ENCODE assay signal across 8 mouse cellular contexts in the genomic region with DNA sequence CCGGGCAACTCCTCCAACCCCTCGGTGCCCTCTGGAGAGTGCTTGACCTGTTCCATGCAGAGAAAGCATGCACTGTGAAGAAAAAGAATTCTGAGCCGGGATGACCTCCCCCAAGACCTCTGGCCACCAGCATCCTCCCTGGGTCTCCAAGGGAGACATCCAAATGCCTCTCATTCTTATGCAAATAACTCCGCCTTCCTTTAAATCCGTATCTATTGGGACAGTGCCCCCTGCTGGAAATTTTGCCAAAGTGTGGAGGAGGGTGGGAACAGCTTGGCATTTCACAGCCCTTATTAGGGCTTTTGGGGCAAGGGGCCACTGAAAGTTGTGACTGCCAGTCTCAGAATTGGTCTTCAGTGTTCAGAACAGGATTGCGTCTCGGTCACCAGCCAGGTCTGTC. TPM values are rescaled to one million over a fixed set of nuclear protein-coding genes. Genes with fewer than 3 reads are reported as not detected.
DNase-seq lines count a peak whose midpoint lies in the region; ATAC-seq and TF ChIP-seq lines count a peak whose summit lies in the region.

No protein-coding gene starts in this region.

- peaks cover 8% of the 10 kb centered on the region for H3K27me3 ChIP-seq in midbrain, embryonic 12.5 days
- H3K27me3 ChIP-seq in midbrain, embryonic 15.5 days (replicated peaks): no peaks in the 10 kb centered on the region
- no peaks in the 10 kb centered on the region for H3K27me3 ChIP-seq in forebrain, postnatal 0 days (ENCODE audit: insufficient read depth, low read length)

- H3K27ac ChIP-seq in midbrain, embryonic 12.5 days (replicated peaks): peak overlapping the region; percentile 39; the same call in 1 of the 2 replicates
- no peak overlapping the region for H3K27ac ChIP-seq in midbrain, embryonic 15.5 days
- no peak overlapping the region for H3K27ac ChIP-seq in forebrain, postnatal 0 days (ENCODE audit: low read depth, low read length)

- no peak for ATAC-seq in midbrain, embryonic 12.5 days (ENCODE audit: low FRiP score, low read depth)
- no peak for ATAC-seq in midbrain, embryonic 15.5 days (replicated peaks)
- no peak for ATAC-seq in forebrain, postnatal 0 days

- 17% methylated on average over 7 of the region's 7 CpGs for WGBS in midbrain, embryonic 12.5 days
- WGBS in midbrain, embryonic 15.5 days: 21% methylated on average over 7 of the region's 7 CpGs
- 17% methylated on average over 7 of the region's 7 CpGs for WGBS in forebrain, postnatal 0 days

- peaks cover 22% of the 10 kb centered on the region for H3K36me3 ChIP-seq in midbrain, embryonic 12.5 days
- peaks cover 13% of the 10 kb centered on the region; the same call in 1 of the 2 replicates for H3K36me3 ChIP-seq in midbrain, embryonic 15.5 days (replicated peaks)
- H3K36me3 ChIP-seq in forebrain, postnatal 0 days (ENCODE audit: insufficient read depth): peaks cover 29% of the 10 kb centered on the region

- peaks cover 50% of the 10 kb centered on the region for H3K4me1 ChIP-seq in midbrain, embryonic 12.5 days
- peaks cover 41% of the 10 kb centered on the region for H3K4me1 ChIP-seq in midbrain, embryonic 15.5 days
- H3K4me1 ChIP-seq in forebrain, postnatal 0 days (ENCODE audit: insufficient read depth): peaks cover 19% of the 10 kb centered on the region

- H3K9ac ChIP-seq in midbrain, embryonic 12.5 days (replicated peaks): no peak overlapping the region
- no peak overlapping the region for H3K9ac ChIP-seq in midbrain, embryonic 15.5 days
- H3K9ac ChIP-seq in forebrain, postnatal 0 days: no peak overlapping the region

- no peaks in the 10 kb centered on the region for H3K9me3 ChIP-seq in midbrain, embryonic 12.5 days
- H3K9me3 ChIP-seq in midbrain, embryonic 15.5 days: no peaks in the 10 kb centered on the region
- H3K9me3 ChIP-seq in forebrain, postnatal 0 days (ENCODE audit: low read length): no peaks in the 10 kb centered on the region

- no peak overlapping the region for H3K4me2 ChIP-seq in midbrain, embryonic 12.5 days (replicated peaks)
- no peak overlapping the region for H3K4me2 ChIP-seq in midbrain, embryonic 15.5 days
- no peak overlapping the region for H3K4me2 ChIP-seq in forebrain, postnatal 0 days (ENCODE audit: low read depth)

- H3K4me3 ChIP-seq in midbrain, embryonic 12.5 days: no peak overlapping the region
- H3K4me3 ChIP-seq in midbrain, embryonic 15.5 days: no peak overlapping the region
- H3K4me3 ChIP-seq in forebrain, postnatal 0 days (ENCODE audit: low read depth, low read length): no peak overlapping the region

- peak; percentile 79 for TF ChIP-seq CTCF in forebrain, postnatal 0 days (IDR thresholded peaks at IDR 0.05; ENCODE audit: low read depth)

- DNase-seq in adrenal gland, adult (ENCODE audit: inconsistent age in 2 of 2, low spot score in 1 of 2): peak; percentile 56 to 86
- no peak for DNase-seq in adrenal gland, adult 8-10 months
- peak; percentile 6 for DNase-seq in c-Kit-positive CD71-positive TER-119-positive erythroid progenitor cells, embryonic 14.5 days (ENCODE audit: low spot score)
- peak; percentile 81 for DNase-seq in forebrain, postnatal 0 days
- DNase-seq in layer of hippocampus, postnatal 25 days (ENCODE audit: extremely low spot score in 1 of 2, low spot score in 1 of 2): peak; percentile 49 to 73
- peak; percentile 11 for DNase-seq in retina, adult 2 months (ENCODE audit: low read depth, low spot score)

RNA-seq across cellular contexts. Expression of a gene that starts 11.2 kb away (rescaled TPM):
- under 1 TPM; 0.20 to 0.67 (median 0.26) TPM for total RNA-seq in adrenal gland, adult 8-10 months (2022)
- 63.3 and 69.5 TPM in 2 replicates for polyA plus RNA-seq in midbrain, embryonic 12.5 days (2016; fragmentation: Nextera tagmentation; extraction: Ambion mirVana)
- polyA plus RNA-seq in midbrain, embryonic 15.5 days (2015; fragmentation: Nextera tagmentation; extraction: Ambion mirVana): 57.0 and 65.1 TPM in 2 replicates
- total RNA-seq in forebrain, postnatal 0 days (2014; rRNA removed): 102 and 123 TPM in 2 replicates
- 41.0 and 55.1 TPM in 2 replicates for polyA plus RNA-seq in forebrain, postnatal 0 days (2015; fragmentation: Nextera tagmentation; extraction: Ambion mirVana)
- total RNA-seq in layer of hippocampus, postnatal 25 days (2021): 10 to 100 TPM; 12.5 to 14.5 TPM

RNA-seq across cellular contexts. Expression of a gene that starts 16.7 kb away (rescaled TPM):
- total RNA-seq in adrenal gland, adult 8-10 months (2022): 10 to 100 TPM; 39.2 to 46.2 (median 41.9) TPM
- polyA plus RNA-seq in midbrain, embryonic 12.5 days (2016; fragmentation: Nextera tagmentation; extraction: Ambion mirVana): 8.6 and 9.0 TPM in 2 replicates
- 22.5 and 23.3 TPM in 2 replicates for polyA plus RNA-seq in midbrain, embryonic 15.5 days (2015; fragmentation: Nextera tagmentation; extraction: Ambion mirVana)
- 56.4 and 57.6 TPM in 2 replicates for total RNA-seq in forebrain, postnatal 0 days (2014; rRNA removed)
- polyA plus RNA-seq in forebrain, postnatal 0 days (2015; fragmentation: Nextera tagmentation; extraction: Ambion mirVana): 37.1 and 39.2 TPM in 2 replicates
- total RNA-seq in layer of hippocampus, postnatal 25 days (2021): 1 to 10 TPM; 9.2 to 9.9 TPM

RNA-seq across cellular contexts. Expression of a gene that starts 32.9 kb away (rescaled TPM):
- total RNA-seq in adrenal gland, adult 8-10 months (2022): under 1 TPM; 0.31 to 0.58 (median 0.49) TPM
- 0.81 and 1.3 TPM in 2 replicates for polyA plus RNA-seq in midbrain, embryonic 12.5 days (2016; fragmentation: Nextera tagmentation; extraction: Ambion mirVana)
- polyA plus RNA-seq in midbrain, embryonic 15.5 days (2015; fragmentation: Nextera tagmentation; extraction: Ambion mirVana): 1.0 and 1.1 TPM in 2 replicates
- total RNA-seq in forebrain, postnatal 0 days (2014; rRNA removed): 0.29 and 0.46 TPM in 2 replicates
- polyA plus RNA-seq in forebrain, postnatal 0 days (2015; fragmentation: Nextera tagmentation; extraction: Ambion mirVana): 0.38 and 0.47 TPM in 2 replicates
- total RNA-seq in layer of hippocampus, postnatal 25 days (2021): not detected

Comparison
In these comparisons a context has a peak if more than half of its experiments do, and no peak if none do; other contexts are left out.
1. RNA of a gene that starts 11.2 kb away (total RNA-seq): 102 to 123 TPM in forebrain, postnatal 0 days and 12.5 to 14.5 TPM in layer of hippocampus, postnatal 25 days; 0.20 to 0.67 TPM in adrenal gland, adult 8-10 months; every median in the first group is over 4 times any median in the second.